Mouse (Mus musculus) forebrain, postnatal 0 days (tissue): Measurements from ENCODE around the gene Pik3r2. TPM values are rescaled to one million over a fixed set of nuclear protein-coding genes. Genes with fewer than 3 reads are reported as not detected.

ENCODE experiments used
- ATAC-seq: fragments of 200-750 bp; cut with Nextera tagmentation; 2 replicates; pipeline ENCODE4 v1.8.0; 2017; ENCODE audit warnings: mild to moderate bottlenecking, moderate library complexity
- DNase-seq: peaks from one replicate; pipeline ENCODE4 v3.0.0-alpha.2; 2015
- H3K27ac ChIP-seq: fragments of 300-500 bp; sonication (generic); 2 replicates; pipeline ENCODE4 v1.5.1; 2014; ENCODE audit warnings: low read depth, mild to moderate bottlenecking, antibody characterized with exemption, low read length, moderate library complexity, mixed read lengths
- H3K27me3 ChIP-seq: fragments of 300-500 bp; sonication (generic); 2 replicates; pipeline ENCODE4 v1.6.1; 2014; ENCODE audit warnings: mild to moderate bottlenecking, low read length, mixed read lengths; ENCODE audit not compliant: insufficient read depth
- H3K36me3 ChIP-seq: fragments of 300-500 bp; sonication (generic); 2 replicates; pipeline ENCODE4 v1.6.1; 2014; ENCODE audit warnings: mild to moderate bottlenecking, moderate library complexity; ENCODE audit not compliant: insufficient read depth
- H3K4me1 ChIP-seq: fragments of 300-500 bp; sonication (generic); 2 replicates; pipeline ENCODE4 v1.6.1; 2014; ENCODE audit warnings: antibody characterized with exemption; ENCODE audit not compliant: insufficient read depth
- H3K4me2 ChIP-seq: fragments of 300-500 bp; sonication (generic); 2 replicates; pipeline ENCODE4 v1.6.1; 2014; ENCODE audit warnings: low read depth, mild to moderate bottlenecking, moderate library complexity
- H3K4me3 ChIP-seq: fragments of 300-500 bp; sonication (generic); 2 replicates; pipeline ENCODE4 v1.5.1; 2014; ENCODE audit warnings: low read depth, low read length, mixed read lengths
- H3K9ac ChIP-seq: fragments of 300-500 bp; sonication (generic); 2 replicates; pipeline ENCODE4 v1.6.1; 2014; ENCODE audit warnings: mild to moderate bottlenecking
- H3K9me3 ChIP-seq: fragments of 300-500 bp; sonication (generic); 2 replicates; pipeline ENCODE4 v1.6.1; 2016; ENCODE audit warnings: low read length
- CTCF ChIP-seq: sonication (generic); IDR thresholded peaks from 2 replicates; pipeline ENCODE4 v1.5.1; 2016; ENCODE audit warnings: antibody characterized with exemption, control low read depth, low read depth
- WGBS: fragments of 180-500 bp; shearing (Covaris S2); extraction: QIAGEN DNeasy Blood & Tissue Kit; methylation state at CpG from one replicate; pipeline ENCODE4 v1.1.7; 2014; 5-methylcytosine and 5-hydroxymethylcytosine counted together
- polyA plus RNA-seq: library from polyadenylated mRNA; unstranded; fragments of >200 nt; fragmentation: Nextera tagmentation; extraction: Ambion mirVana; gene quantifications from 2 replicates; pipeline ENCODE4 v1.2.1, GENCODE M21; 2015
- total RNA-seq: library from RNA; depleted of rRNA; stranded (reverse); fragments of >200 nt; gene quantifications from 2 replicates; pipeline ENCODE4 v1.2.3, GENCODE M21; 2014

Gene Pik3r2
- total and polyA plus RNA-seq, 2 experiments from 2014 or later: 147 to 170 TPM

GRCm38 (mm10) chr8:70769858-70770257 is 6.7 kb downstream of the Pik3r2 start:
- 75% methylated on average over 12 of the region's 12 CpGs for WGBS
- Histone ChIP-seq H3K9ac (no peak overlapping the region), H3K27ac (no peak overlapping the region)

GRCm38 (mm10) chr8:70769359-70769758 is 7.2 kb downstream of the Pik3r2 start:
- 7% methylated on average over 26 of the region's 26 CpGs for WGBS
- Histone ChIP-seq H3K4me2 (no peak overlapping the region), H3K27ac (no peak overlapping the region), H3K4me3 (no peak overlapping the region), H3K9me3 (no peaks in the 10 kb centered on the region), H3K4me1 (peaks cover 8% of the 10 kb centered on the region; the same call in 1 of the 2 replicates), H3K9ac (no peak overlapping the region), H3K36me3 (peaks cover 64% of the 10 kb centered on the region), H3K27me3 (no peaks in the 10 kb centered on the region; the same call in 1 of the 2 replicates)
- peak; percentile 100 for TF ChIP-seq CTCF
- DNase-seq (peak; percentile 97), ATAC-seq (peak; percentile 90)

More at GRCm38 (mm10) chr8:70769858-70770257, 6.7 kb downstream of the Pik3r2 start:
- Histone ChIP-seq H3K4me1 (peaks cover 10% of the 10 kb centered on the region; the same call in 1 of the 2 replicates), H3K4me2 (no peak overlapping the region), H3K9me3 (no peaks in the 10 kb centered on the region), H3K36me3 (peaks cover 69% of the 10 kb centered on the region), H3K27me3 (no peaks in the 10 kb centered on the region; the same call in 1 of the 2 replicates), H3K4me3 (no peak overlapping the region)
- DNase-seq: no peak
- no peak for TF ChIP-seq CTCF
- ATAC-seq: no peak

GRCm38 (mm10) chr8:70768956-70769355 is 7.6 kb downstream of the Pik3r2 start:
- Histone ChIP-seq H3K4me2 (no peak overlapping the region), H3K36me3 (peaks cover 61% of the 10 kb centered on the region), H3K27ac (no peak overlapping the region), H3K9me3 (no peaks in the 10 kb centered on the region), H3K4me3 (no peak overlapping the region), H3K9ac (no peak overlapping the region), H3K27me3 (no peaks in the 10 kb centered on the region; the same call in 1 of the 2 replicates), H3K4me1 (0 out of 2 replicates have a peak, but pooled peaks cover 5% of the 10 kb centered on the region)
- DNase-seq (no peak), ATAC-seq (peak; percentile 1; the same call in 1 of the 2 replicates)
- no peak for TF ChIP-seq CTCF
- 80% methylated on average over 16 of the region's 16 CpGs for WGBS

- Histone ChIP-seq H3K27ac (no peak overlapping the region), H3K4me3 (no peak overlapping the region), H3K4me2 (no peak overlapping the region), H3K27me3 (no peaks in the 10 kb centered on the region; the same call in 1 of the 2 replicates), H3K9ac (no peak overlapping the region), H3K4me1 (0 out of 2 replicates have a peak, but pooled peaks cover 5% of the 10 kb centered on the region), H3K9me3 (no peaks in the 10 kb centered on the region), H3K36me3 (peaks cover 55% of the 10 kb centered on the region)
- WGBS: 95% methylated on average over 32 of the region's 32 CpGs
- no peak for DNase-seq
- ATAC-seq: no peak
- no peak for TF ChIP-seq CTCF
These were observed 8.2 kb downstream of the Pik3r2 start for GRCm38 (mm10) chr8:70768231-70768776.

GRCm38 (mm10) chr8:70767503-70767902 is 9.0 kb downstream of the Pik3r2 start:
- Histone ChIP-seq H3K4me3 (no peak overlapping the region), H3K27me3 (no peaks in the 10 kb centered on the region; the same call in 1 of the 2 replicates), H3K27ac (no peak overlapping the region), H3K36me3 (peaks cover 54% of the 10 kb centered on the region), H3K4me1 (0 out of 2 replicates have a peak, but pooled peaks cover 5% of the 10 kb centered on the region), H3K4me2 (no peak overlapping the region), H3K9ac (no peak overlapping the region), H3K9me3 (no peaks in the 10 kb centered on the region)
- no peak for TF ChIP-seq CTCF
- DNase-seq (no peak), ATAC-seq (no peak)
- WGBS: 79% methylated on average over 6 of the region's 6 CpGs

GRCm38 (mm10) chr8:70766571-70767440 is 9.7 kb downstream of the Pik3r2 start:
- Histone ChIP-seq H3K9me3 (no peaks in the 10 kb centered on the region), H3K27me3 (no peaks in the 10 kb centered on the region; the same call in 1 of the 2 replicates), H3K36me3 (peaks cover 47% of the 10 kb centered on the region), H3K4me1 (0 out of 2 replicates have a peak, but pooled peaks cover 5% of the 10 kb centered on the region), H3K27ac (no peak overlapping the region), H3K4me3 (peak overlapping the region; percentile 13; the same call in 1 of the 2 replicates), H3K4me2 (peak overlapping the region; percentile 46), H3K9ac (peak overlapping the region; percentile 31; the same call in 1 of the 2 replicates)
- WGBS: 12% methylated on average over 21 of the region's 21 CpGs
- TF ChIP-seq CTCF: no peak
- 0 out of 2 replicates have a peak, but pooled peaks have one; percentile 4 for ATAC-seq
- DNase-seq: no peak
